Mouse (Mus musculus) right cerebral cortex, postnatal 4 days (tissue): ENCODE results near the gene Nucb1.
A peak's percentile ranks its signal among the peaks of the same experiment; 100 is the strongest.

ENCODE experiments used
- DNase-seq: peaks from one replicate; pipeline ENCODE4 v3.0.0-alpha.2; 2022

Nucb1 gene

GRCm38 (mm10) chr7:45461781-45462180 is 48.4 kb downstream of the Nucb1 start:
- no peak for DNase-seq

GRCm38 (mm10) chr7:45461326-45461725 is 48.9 kb downstream of the Nucb1 start:
- no peak for DNase-seq

GRCm38 (mm10) chr7:45460860-45461314 is 49.3 kb downstream of the Nucb1 start:
- DNase-seq, result peak; percentile 41

GRCm38 (mm10) chr7:45460377-45460776 is 49.8 kb downstream of the Nucb1 start:
- DNase-seq, result no peak

GRCm38 (mm10) chr7:45459564-45460140 is 50.6 kb downstream of the Nucb1 start, which contains the start of gene Ftl1:
Ftl1 (minus strand) TSS chr7:45459884.
- peak; percentile 94 for DNase-seq

GRCm38 (mm10) chr7:45458748-45459563 is 51.2 kb downstream of the Nucb1 start:
- DNase-seq, result peak; percentile 94

GRCm38 (mm10) chr7:45457204-45458060 is 52.8 kb downstream of the Nucb1 start:
- DNase-seq, result no peak

GRCm38 (mm10) chr7:45456721-45457203 is 53.4 kb downstream of the Nucb1 start:
- DNase-seq, result no peak

GRCm38 (mm10) chr7:45455932-45456696 is 54.1 kb downstream of the Nucb1 start:
- no peak for DNase-seq

GRCm38 (mm10) chr7:45454971-45455370 is 55.2 kb downstream of the Nucb1 start:
- no peak for DNase-seq

GRCm38 (mm10) chr7:45451344-45451982 is 58.7 kb downstream of the Nucb1 start:
- DNase-seq, result peak; percentile 88

- DNase-seq, result no peak
Measured at GRCm38 (mm10) chr7:45449974-45450373, 60.2 kb downstream of the Nucb1 start.

GRCm38 (mm10) chr7:45447325-45447990 is 62.7 kb downstream of the Nucb1 start:
- DNase-seq, result no peak

- DNase-seq, result no peak
Measured at GRCm38 (mm10) chr7:45446589-45446988, 63.6 kb downstream of the Nucb1 start.

- DNase-seq, result no peak
Measured at GRCm38 (mm10) chr7:45443526-45444420, 66.4 kb downstream of the Nucb1 start.
